Mouse (Mus musculus): Measurements from ENCODE around the gene Chst13. TPM values are rescaled to one million over a fixed set of nuclear protein-coding genes. Genes with fewer than 3 reads are reported as not detected.

Chst13 gene
- polyA plus RNA-seq, 1 experiment from 2014 or later: 4.1 TPM

- 87% methylated on average over 87 of the region's 87 CpGs for WGBS
- no peak for ATAC-seq (ENCODE audit: low FRiP score, low TSS enrichment)
These were observed 15.9 kb downstream of the Chst13 start for GRCm38 (mm10) chr6:90308839-90309778.

GRCm38 (mm10) chr6:90306315-90306975 is 18.5 kb downstream of the Chst13 start:
- Histone ChIP-seq H3K27me3 (ENCODE audit: control insufficient read depth, insufficient read depth, low read length) (no peaks in the 10 kb centered on the region), H3K27ac (ENCODE audit: low read depth, low read length) (no peak overlapping the region), H3K9ac (ENCODE audit: low read depth, low read length) (no peak overlapping the region), H3K4me3 (ENCODE audit: low read length) (no peak overlapping the region), H3K9me3 (ENCODE audit: control insufficient read depth, low read length) (peaks cover 7% of the 10 kb centered on the region), H3K4me2 (replicated peaks; ENCODE audit: low read depth, low read length) (no peak overlapping the region), H3K36me3 (ENCODE audit: control insufficient read depth, insufficient read depth, low read length) (no peaks in the 10 kb centered on the region), H3K4me1 (ENCODE audit: control insufficient read depth, insufficient read depth, low read length) (no peaks in the 10 kb centered on the region)
- no peak for ATAC-seq (ENCODE audit: low FRiP score, low TSS enrichment)
- 81% methylated on average over 6 of the region's 6 CpGs for WGBS

More at GRCm38 (mm10) chr6:90308839-90309778, 15.9 kb downstream of the Chst13 start:
- H3K4me3 ChIP-seq (ENCODE audit: low read length): no peak overlapping the region
- no peak overlapping the region for H3K9ac ChIP-seq (ENCODE audit: low read depth, low read length)
- H3K27me3 ChIP-seq (ENCODE audit: control insufficient read depth, insufficient read depth, low read length): no peaks in the 10 kb centered on the region
- H3K4me2 ChIP-seq (replicated peaks; ENCODE audit: low read depth, low read length): no peak overlapping the region
- H3K9me3 ChIP-seq (ENCODE audit: control insufficient read depth, low read length): peaks cover 7% of the 10 kb centered on the region
- no peaks in the 10 kb centered on the region for H3K36me3 ChIP-seq (ENCODE audit: control insufficient read depth, insufficient read depth, low read length)
- H3K4me1 ChIP-seq (ENCODE audit: control insufficient read depth, insufficient read depth, low read length): no peaks in the 10 kb centered on the region
- H3K27ac ChIP-seq (ENCODE audit: low read depth, low read length): no peak overlapping the region

- Histone ChIP-seq H3K4me3 (ENCODE audit: low read length) (no peak within 1 kb of the TSS), H3K36me3 (ENCODE audit: control insufficient read depth, insufficient read depth, low read length) (no peaks in the 10 kb centered on the region), H3K27me3 (ENCODE audit: control insufficient read depth, insufficient read depth, low read length) (no peaks in the 10 kb centered on the region), H3K9me3 (ENCODE audit: control insufficient read depth, low read length) (no peaks in the 10 kb centered on the region), H3K9ac (ENCODE audit: low read depth, low read length) (no peak within 1 kb of the TSS), H3K4me1 (ENCODE audit: control insufficient read depth, insufficient read depth, low read length) (no peaks in the 10 kb centered on the region), H3K27ac (ENCODE audit: low read depth, low read length) (no peak within 1 kb of the TSS), H3K4me2 (replicated peaks; ENCODE audit: low read depth, low read length) (no peak within 1 kb of the TSS)
- no peak for ATAC-seq (ENCODE audit: low FRiP score, low TSS enrichment)
- 91% methylated on average over 1 of the region's 1 CpGs for WGBS
These were observed 24.1 kb downstream of the Chst13 start, which contains the start of gene BC048671 for GRCm38 (mm10) chr6:90300919-90301318. BC048671 (plus strand) TSS chr6:90301219.

GRCm38 (mm10) chr6:90288265-90288664 is 36.7 kb downstream of the Chst13 start:
- no peaks in the 10 kb centered on the region for H3K27me3 ChIP-seq (ENCODE audit: control insufficient read depth, insufficient read depth, low read length)
- H3K9ac ChIP-seq (ENCODE audit: low read depth, low read length): no peak overlapping the region
- no peak overlapping the region for H3K4me3 ChIP-seq (ENCODE audit: low read length)
- ATAC-seq (ENCODE audit: low FRiP score, low TSS enrichment): no peak
- H3K36me3 ChIP-seq (ENCODE audit: control insufficient read depth, insufficient read depth, low read length): no peaks in the 10 kb centered on the region
- WGBS: 59% methylated on average over 12 of the region's 12 CpGs
- no peak overlapping the region for H3K27ac ChIP-seq (ENCODE audit: low read depth, low read length)
- no peaks in the 10 kb centered on the region; the same call in 1 of the 2 replicates for H3K9me3 ChIP-seq (ENCODE audit: control insufficient read depth, low read length)
- H3K4me2 ChIP-seq (replicated peaks; ENCODE audit: low read depth, low read length): no peak overlapping the region
- no peaks in the 10 kb centered on the region for H3K4me1 ChIP-seq (ENCODE audit: control insufficient read depth, insufficient read depth, low read length)

Other genes with a start within 250 kb of the Chst13 start
- not detected in 2 replicates for gene Vmn1r49, start 246.7 kb downstream of the Chst13 start, polyA plus RNA-seq (2014; fragmentation: Nextera tagmentation; extraction: Ambion mirVana)
- not detected in 2 replicates for gene Vmn1r50, start 223.8 kb downstream of the Chst13 start, polyA plus RNA-seq (2014; fragmentation: Nextera tagmentation; extraction: Ambion mirVana)
- gene Vmn1r51, start 202.6 kb downstream of the Chst13 start, polyA plus RNA-seq (2014; fragmentation: Nextera tagmentation; extraction: Ambion mirVana): not detected in 2 replicates
- not detected in 2 replicates for gene Vmn1r52, start 150.4 kb downstream of the Chst13 start, polyA plus RNA-seq (2014; fragmentation: Nextera tagmentation; extraction: Ambion mirVana)
- not detected in 2 replicates for gene V1ra8, start 122.4 kb downstream of the Chst13 start, polyA plus RNA-seq (2014; fragmentation: Nextera tagmentation; extraction: Ambion mirVana)
- gene Vmn1r53, start 100.7 kb downstream of the Chst13 start, polyA plus RNA-seq (2014; fragmentation: Nextera tagmentation; extraction: Ambion mirVana): not detected in 2 replicates
- not detected in 2 replicates for gene Vmn1r54, start 78.9 kb downstream of the Chst13 start, polyA plus RNA-seq (2014; fragmentation: Nextera tagmentation; extraction: Ambion mirVana)
- not detected in 2 replicates for gene BC048671, start 24.0 kb downstream of the Chst13 start, polyA plus RNA-seq (2014; fragmentation: Nextera tagmentation; extraction: Ambion mirVana)
- gene Uroc1, start 8.1 kb upstream of the Chst13 start, polyA plus RNA-seq (2014; fragmentation: Nextera tagmentation; extraction: Ambion mirVana): 0.05 TPM in 1 of 2 replicates, not detected in the other
- gene Zxdc, start 44.3 kb upstream of the Chst13 start, polyA plus RNA-seq (2014; fragmentation: Nextera tagmentation; extraction: Ambion mirVana): 8.6 and 12.9 TPM in 2 replicates
- 0.53 and 0.91 TPM in 2 replicates for gene Cfap100, start 103.6 kb upstream of the Chst13 start, polyA plus RNA-seq (2014; fragmentation: Nextera tagmentation; extraction: Ambion mirVana)
- gene Klf15, start 137.4 kb upstream of the Chst13 start, polyA plus RNA-seq (2014; fragmentation: Nextera tagmentation; extraction: Ambion mirVana): 5.3 and 9.3 TPM in 2 replicates
- 1.4 and 2.9 TPM in 2 replicates for gene Aldh1l1, start 161.2 kb upstream of the Chst13 start, polyA plus RNA-seq (2014; fragmentation: Nextera tagmentation; extraction: Ambion mirVana)